Mouse (Mus musculus) ovary, adult 10 weeks (tissue): ENCODE measurements around the gene Ttll8. TPM values are rescaled to one million over a fixed set of nuclear protein-coding genes. Genes with fewer than 3 reads are reported as not detected.

Experiments used
- polyA plus RNA-seq: library from polyadenylated mRNA; stranded (reverse); fragments of 350-450 nt; fragmentation: Illumina TruSeq; extraction: RNeasy Lipid Tissue Mini Kit (QIAGEN cat#74804); gene quantifications from one replicate; pipeline ENCODE4 v1.2.3, GENCODE M21; 2014

Ttll8 gene
- not detected for polyA plus RNA-seq

DNA sequence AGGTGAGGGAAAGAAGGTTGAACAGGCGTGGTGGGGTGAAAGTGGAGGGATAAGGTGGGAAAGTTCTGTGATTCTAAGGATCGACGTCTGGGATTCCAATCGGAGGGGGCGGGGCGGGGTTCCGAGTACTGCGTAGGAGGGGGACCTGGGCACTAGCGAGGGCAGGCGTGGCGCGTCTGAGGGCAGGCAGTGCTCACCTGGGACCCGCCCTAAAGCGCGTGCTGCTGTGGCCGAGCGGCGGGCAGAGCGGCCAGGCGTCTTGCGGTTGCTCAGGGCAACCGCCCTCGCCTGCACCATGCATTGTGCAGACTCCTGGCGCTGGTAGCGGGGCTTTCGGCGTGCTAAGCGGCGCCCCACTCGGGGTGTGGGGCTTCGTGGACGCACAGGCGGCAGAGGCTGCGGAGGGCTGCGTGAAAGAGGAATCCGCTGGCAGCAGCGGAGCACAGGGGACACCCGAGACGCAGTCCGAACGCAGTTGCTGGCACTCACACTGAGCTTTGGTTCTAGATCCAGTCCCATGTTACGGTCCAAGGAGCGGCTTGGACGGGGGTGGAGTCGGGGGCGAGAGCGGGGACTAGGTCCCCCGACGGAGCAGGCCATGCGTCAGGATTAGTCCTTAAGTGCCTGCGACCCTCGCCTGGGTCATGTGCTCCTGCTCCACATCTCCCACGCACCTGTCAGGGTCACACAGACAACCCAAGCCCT lies at the start of gene Ttll8:
Gene Ttll8, minus strand, starts transcription at position 51 of the 705 bp plus-strand sequence.

GRCm38 (mm10) chr15:88982534-88983079 lies 28.4 kb upstream of the Ttll8 start, which contains the start of gene Mov10l1:
TSS of gene Mov10l1 (plus strand) at chr15:88982909.

GRCm38 (mm10) chr15:88978281-88979137 lies 24.3 kb upstream of the Ttll8 start, which contains the start of gene Mlc1:
TSS of gene Mlc1 (minus strand) at chr15:88979007.

DNA sequence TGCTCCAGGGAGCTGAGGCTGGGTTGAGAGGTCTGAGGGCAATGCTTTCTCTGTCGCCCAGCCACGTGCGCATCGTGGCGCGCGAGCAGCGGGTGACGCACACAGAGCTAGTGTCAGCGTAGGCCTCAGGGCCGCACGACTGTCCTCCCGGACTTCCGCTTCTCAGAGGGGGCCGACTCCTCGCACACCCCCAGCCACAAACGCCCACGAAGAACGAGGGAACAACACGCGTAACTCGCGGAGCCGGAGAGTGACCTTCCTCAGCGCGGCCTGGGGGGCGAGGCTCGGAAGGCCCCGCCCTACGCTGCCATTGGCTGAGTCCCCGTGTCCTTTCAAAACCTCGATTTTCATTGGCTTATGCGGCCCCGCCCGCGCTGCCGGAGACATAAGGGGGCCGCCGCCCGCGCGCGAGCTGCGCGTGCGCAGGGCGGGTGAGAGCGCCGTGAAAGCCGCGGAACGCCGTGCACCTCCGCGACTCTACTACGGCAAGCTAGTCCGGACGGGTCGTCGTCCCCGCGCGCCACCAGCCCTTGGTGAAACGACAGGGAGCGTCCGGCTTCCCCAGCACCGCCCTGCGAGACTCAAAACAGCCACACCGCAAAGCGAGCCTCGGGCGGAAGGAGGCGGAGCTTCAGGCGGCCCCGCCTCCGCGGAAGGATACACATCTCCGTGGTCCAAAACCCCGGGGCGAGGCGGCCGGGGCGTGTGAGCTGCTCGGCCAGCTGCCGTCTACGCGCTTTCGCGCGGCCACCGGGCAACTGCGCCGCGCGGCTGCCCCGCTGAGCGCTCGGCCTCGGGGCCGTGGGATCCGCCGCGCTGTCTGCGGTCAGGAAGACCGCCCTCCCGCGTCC lies 92.2 kb downstream of the Ttll8 start, which contains the start of gene Pim3:
Gene Pim3, plus strand, starts transcription at position 415 of the 851 bp plus-strand sequence.

Other genes with a start within 250 kb of the Ttll8 start
- gene Brd1, start 220.2 kb downstream of the Ttll8 start, polyA plus RNA-seq, result 35.6 TPM
- gene Zbed4, start 202.8 kb downstream of the Ttll8 start, polyA plus RNA-seq, result 28.8 TPM
- gene Alg12, start 135.1 kb downstream of the Ttll8 start, polyA plus RNA-seq, result 1.7 TPM
- 6.9 TPM for gene Creld2, start 134.8 kb downstream of the Ttll8 start, polyA plus RNA-seq
- gene Pim3, start 92.2 kb downstream of the Ttll8 start, polyA plus RNA-seq, result 1.7 TPM
- 0.57 TPM for gene Mlc1, start 24.6 kb upstream of the Ttll8 start, polyA plus RNA-seq
- gene Mov10l1, start 28.5 kb upstream of the Ttll8 start, polyA plus RNA-seq, result 0.74 TPM
- not detected for gene Panx2, start 105.3 kb upstream of the Ttll8 start, polyA plus RNA-seq
- gene Trabd, start 120.7 kb upstream of the Ttll8 start, polyA plus RNA-seq, result 3.3 TPM
- 3.2 TPM for gene Selenoo, start 134.7 kb upstream of the Ttll8 start, polyA plus RNA-seq
- 1.3 TPM for gene Tubgcp6, start 168.7 kb upstream of the Ttll8 start, polyA plus RNA-seq
- gene Hdac10, start 174.3 kb upstream of the Ttll8 start, polyA plus RNA-seq, result not detected
- gene Mapk12, start 186.3 kb upstream of the Ttll8 start, polyA plus RNA-seq, result not detected
- not detected for gene Mapk11, start 195.2 kb upstream of the Ttll8 start, polyA plus RNA-seq
- 6.7 TPM for gene Plxnb2, start 226.4 kb upstream of the Ttll8 start, polyA plus RNA-seq
- 0.17 TPM for gene Dennd6b, start 242.1 kb upstream of the Ttll8 start, polyA plus RNA-seq